Mouse (Mus musculus): ENCODE measurements around the gene Pnlip. TPM values are rescaled to one million over a fixed set of nuclear protein-coding genes. Genes with fewer than 3 reads are reported as not detected.

Gene Pnlip
- total and polyA plus RNA-seq, 3 experiments = 0.08 to 0.30 TPM; not detected in 1

- TF ChIP-seq ELF1 (IDR thresholded peaks at IDR 0.05; ENCODE audit: low read depth, low read length) = 0 out of 2 replicates have a peak, but pooled peaks have one; percentile 5
- 0 out of 2 replicates have a peak, but pooled peaks have one; percentile 43 for TF ChIP-seq JUND (conservative IDR thresholded peaks at IDR 0.05; ENCODE audit: low read depth, low read length)
- no peak for TF ChIP-seq KAT2A (IDR thresholded peaks at IDR 0.05; ENCODE audit: insufficient replicate concordance, low read length)
- no peak for TF ChIP-seq CHD1 (IDR thresholded peaks at IDR 0.05; ENCODE audit: low read depth, low read length)
- TF ChIP-seq ZKSCAN1 (IDR thresholded peaks at IDR 0.05; ENCODE audit: borderline replicate concordance, low read depth, low read length) = no peak
- no peak for TF ChIP-seq MAZ (IDR thresholded peaks at IDR 0.05; ENCODE audit: low read depth, low read length)
- TF ChIP-seq NRF1 (IDR thresholded peaks at IDR 0.05; ENCODE audit: low read depth, low read length) = no peak
- TF ChIP-seq HCFC1 (IDR thresholded peaks at IDR 0.05; ENCODE audit: low read depth, low read length) = peak; percentile 7; the same call in 1 of the 2 replicates
- peak; percentile 55 for TF ChIP-seq IRF4 (IDR thresholded peaks at IDR 0.05; ENCODE audit: low read depth, low read length)
- TF ChIP-seq TCF12 (IDR thresholded peaks at IDR 0.05; ENCODE audit: low read depth, low read length) = peak; percentile 6; the same call in 1 of the 2 replicates
- peak; percentile 42 for TF ChIP-seq BHLHE40 (IDR thresholded peaks at IDR 0.05; ENCODE audit: low read depth, low read length)
- peak; percentile 49; the same call in 1 of the 2 replicates for TF ChIP-seq E2F4 (IDR thresholded peaks at IDR 0.05; ENCODE audit: insufficient replicate concordance, low read depth, low read length)
- TF ChIP-seq PAX5 (IDR thresholded peaks at IDR 0.05; ENCODE audit: low read length) = no peak
- TF ChIP-seq ETS1 (conservative IDR thresholded peaks at IDR 0.05; ENCODE audit: low read depth, low read length) = peak; percentile 57
- peak; percentile 74; the same call in 1 of the 2 replicates for TF ChIP-seq POLR2AphosphoS2 (IDR thresholded peaks at IDR 0.05; ENCODE audit: low read depth, low read length)
- peak; percentile 82; the same call in 1 of the 2 replicates for TF ChIP-seq ZMIZ1 (IDR thresholded peaks at IDR 0.05; ENCODE audit: low read depth, low read length)
- TF ChIP-seq USF1 (IDR thresholded peaks at IDR 0.05; ENCODE audit: low read depth, low read length) = no peak
- TF ChIP-seq MAX (IDR thresholded peaks at IDR 0.05; ENCODE audit: low read length) = peak; percentile 61
- TF ChIP-seq JUN (IDR thresholded peaks at IDR 0.05; ENCODE audit: insufficient read depth, low read depth, low read length) = peak; percentile 63; the same call in 1 of the 2 replicates
- TF ChIP-seq SIN3A (IDR thresholded peaks at IDR 0.05; ENCODE audit: low read length) = peak; percentile 46; the same call in 1 of the 2 replicates
- no peak for TF ChIP-seq USF2 (conservative IDR thresholded peaks at IDR 0.05; ENCODE audit: low read depth, low read length)
- no peak for TF ChIP-seq RCOR1 (conservative IDR thresholded peaks at IDR 0.05; ENCODE audit: low read depth, low read length)
- TF ChIP-seq UBTF (IDR thresholded peaks at IDR 0.05; ENCODE audit: low read depth, low read length) = no peak
- TF ChIP-seq CHD2 (IDR thresholded peaks at IDR 0.05; ENCODE audit: low read length) = peak; percentile 28; the same call in 1 of the 2 replicates
- no peak for TF ChIP-seq GABPA (IDR thresholded peaks at IDR 0.05; ENCODE audit: insufficient replicate concordance, low read depth, low read length)
- TF ChIP-seq MAFK (IDR thresholded peaks at IDR 0.05; ENCODE audit: insufficient replicate concordance, low read length) = peak; percentile 51; the same call in 1 of the 2 replicates
- peak; percentile 89 for TF ChIP-seq NELFE (IDR thresholded peaks at IDR 0.05; ENCODE audit: low read depth, low read length)
- 0 out of 2 replicates have a peak, but pooled peaks have one; percentile 10 for TF ChIP-seq MYC (IDR thresholded peaks at IDR 0.05; ENCODE audit: low read depth, low read length)
- TF ChIP-seq POLR2A (IDR thresholded peaks at IDR 0.05; ENCODE audit: low read depth, low read length) = peak; percentile 90
- no peak for TF ChIP-seq RAD21 (IDR thresholded peaks at IDR 0.05; ENCODE audit: low read depth, low read length)
- TF ChIP-seq TBP (conservative IDR thresholded peaks at IDR 0.05; ENCODE audit: low read depth, low read length) = peak; percentile 95
- TF ChIP-seq CTCF (conservative IDR thresholded peaks at IDR 0.05 in 1 of 2, IDR thresholded peaks at IDR 0.05 in 1 of 2; ENCODE audit: low read depth in 2 of 2, low read length in 2 of 2) = no peak
- TF ChIP-seq MEF2A (IDR thresholded peaks at IDR 0.05; ENCODE audit: borderline replicate concordance, low read depth, low read length) = peak; percentile 90
- TF ChIP-seq MXI1 (IDR thresholded peaks at IDR 0.05; ENCODE audit: low read depth, low read length) = peak; percentile 9; the same call in 1 of the 2 replicates
- no peak for TF ChIP-seq ZNF384 (IDR thresholded peaks at IDR 0.05; ENCODE audit: low read depth, low read length)
- TF ChIP-seq SMC3 (IDR thresholded peaks at IDR 0.05; ENCODE audit: low read depth, low read length) = no peak
- no peak for TF ChIP-seq ZC3H11A (IDR thresholded peaks at IDR 0.05; ENCODE audit: low read depth, low read length)
- TF ChIP-seq EP300 (IDR thresholded peaks at IDR 0.05; ENCODE audit: low read length) = peak; percentile 65; the same call in 1 of the 2 replicates
- DNase-seq (ENCODE audit: extremely low read depth) = peak; percentile 98
- in situ Hi-C loops (cut with MboI; ENCODE audit: low pct_ligation_motif_present, low pct_unique_long_range_greater_than_20kb, low sequenced_read_pairs) = no loop called here
- no peaks in the 10 kb centered on the region for H3K27me3 ChIP-seq (replicated peaks)
- H3K79me2 ChIP-seq (replicated peaks; ENCODE audit: control insufficient read depth, extremely low read depth, insufficient read depth, poor library complexity, severe bottlenecking) = no peaks in the 10 kb centered on the region
- H3K9me3 ChIP-seq (replicated peaks; ENCODE audit: low read length) = no peaks in the 10 kb centered on the region
- dilution Hi-C loops (cut with MboI; ENCODE audit: extremely low pct_ligation_motif_present, extremely low pct_unique_long_range_greater_than_20kb, low sequenced_read_pairs) = no loop called here
- peaks cover 8 to 26% of the 10 kb centered on the region in 2 experiments for H3K4me1 ChIP-seq (ENCODE audit: control insufficient read depth in 1 of 2, insufficient read depth in 2 of 2)
- no peak overlapping the region for H3K4me2 ChIP-seq (ENCODE audit: insufficient read depth, low read depth, poor library complexity, severe bottlenecking)
- H3K9ac ChIP-seq (ENCODE audit: insufficient read depth, low read depth) = no peak overlapping the region
- no peaks in the 10 kb centered on the region for H3K36me3 ChIP-seq (replicated peaks in 1 of 2; ENCODE audit: control insufficient read depth in 1 of 2, insufficient read depth in 1 of 2, low read length in 1 of 2)
- peak overlapping the region; percentile 89 for H3K27ac ChIP-seq (ENCODE audit: insufficient read depth, low read depth)
- H3K4me3 ChIP-seq (replicated peaks in 1 of 3; ENCODE audit: low read depth in 2 of 3, low read length in 2 of 3, poor library complexity in 1 of 3) = no peak overlapping the region
These were observed 22.9 kb upstream of the Pnlip start for GRCm38 (mm10) chr19:58629351-58629773.

Data from CH12.LX (cell line).